Mouse (Mus musculus) thymus, adult 2 months (tissue): Measurements from ENCODE around the gene Olfr807. TPM values are rescaled to one million over a fixed set of nuclear protein-coding genes. Genes with fewer than 3 reads are reported as not detected.

Source experiments
- DNase-seq: peaks from one replicate; pipeline ENCODE4 v3.0.0; 2021
- H3K27ac ChIP-seq: fragments of 200-500 bp; 2 replicates; pipeline ENCODE4 v1.5.1; 2012; ENCODE audit warnings: low read length, control low read depth; ENCODE audit not compliant: control insufficient read depth, insufficient read depth
- H3K27me3 ChIP-seq: fragments of 200-500 bp; 2 replicates; pipeline ENCODE4 v1.6.1; 2012; ENCODE audit warnings: mild to moderate bottlenecking, low read length, moderate library complexity, mixed read lengths; ENCODE audit not compliant: control insufficient read depth, insufficient read depth
- H3K36me3 ChIP-seq: fragments of 200-500 bp; 2 replicates; pipeline ENCODE4 v1.6.1; 2012; ENCODE audit warnings: mild to moderate bottlenecking, low read length, moderate library complexity; ENCODE audit not compliant: control insufficient read depth, insufficient read depth
- H3K4me1 ChIP-seq: fragments of 200-500 bp; replicated peaks from 2 replicates; pipeline ENCODE4 v1.6.1; 2012; ENCODE audit warnings: low read length; ENCODE audit not compliant: control insufficient read depth, insufficient read depth
- H3K4me3 ChIP-seq: fragments of 200-500 bp; 2 replicates; pipeline ENCODE4 v1.5.1; 2012; ENCODE audit warnings: mild to moderate bottlenecking, low read length, control low read depth, moderate library complexity; ENCODE audit not compliant: control insufficient read depth, insufficient read depth
- CTCF ChIP-seq: fragments of 200-500 bp; IDR thresholded peaks from 2 replicates; pipeline ENCODE4 v1.5.1; 2012; ENCODE audit warnings: mild to moderate bottlenecking, control low read depth, low read length, moderate library complexity, borderline replicate concordance; ENCODE audit not compliant: control insufficient read depth, poor library complexity, insufficient read depth; ENCODE audit errors: extremely low read depth
- POLR2A ChIP-seq: fragments of 200-500 bp; IDR thresholded peaks from 2 replicates; pipeline ENCODE4 v1.6.1; 2012; ENCODE audit warnings: mild to moderate bottlenecking, low read length, control low read depth, moderate library complexity; ENCODE audit not compliant: control insufficient read depth, poor library complexity, insufficient read depth; ENCODE audit errors: extremely low read depth
- WGBS: fragments of 180-500 bp; shearing (Covaris S2); methylation state at CpG from one replicate; pipeline ENCODE4 v1.1.7; 2018; 5-methylcytosine and 5-hydroxymethylcytosine counted together
- polyA plus RNA-seq: library from polyadenylated mRNA; depleted of rRNA; stranded (reverse); fragments of >200 nt; gene quantifications from 2 replicates; pipeline ENCODE4 v1.2.3, GENCODE M21; 2012; rRNA removed

The Olfr807 gene
- polyA plus RNA-seq, 1 experiment: not detected

DNA sequence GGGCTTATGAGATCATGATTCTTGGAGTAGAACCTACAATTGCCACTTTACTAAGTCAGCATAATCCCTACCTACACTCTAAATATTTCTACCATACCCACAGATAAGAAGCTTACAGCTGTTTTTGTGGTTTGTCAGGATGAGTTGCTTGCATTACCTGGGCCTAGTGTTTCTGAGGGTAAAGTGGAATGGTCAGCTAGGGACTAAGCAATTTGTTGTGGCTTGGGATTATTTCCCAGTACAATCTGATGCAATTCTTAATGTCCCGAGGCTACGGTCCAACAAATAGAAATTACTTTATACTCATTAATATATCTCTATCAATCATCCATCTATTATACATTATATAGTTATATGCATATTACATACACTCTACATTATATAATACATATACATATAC is 28.3 kb downstream of the Olfr807 start, which contains the start of gene Olfr805:
Gene Olfr805 (minus strand): TSS at position 101 of the 400 bp plus-strand sequence.
- TF ChIP-seq CTCF: no peak
- no peak for TF ChIP-seq POLR2A
- WGBS: 97% methylated on average over 2 of the region's 2 CpGs
- H3K27ac ChIP-seq: no peak within 1 kb of the TSS
- no peaks in the 10 kb centered on the region for H3K27me3 ChIP-seq
- no peak for DNase-seq
- no peaks in the 10 kb centered on the region for H3K36me3 ChIP-seq
- H3K4me1 ChIP-seq: no peaks in the 10 kb centered on the region
- no peak within 1 kb of the TSS for H3K4me3 ChIP-seq

Other genes starting within 250 kb of the Olfr807 start
- gene Olfr791, start 236.0 kb downstream of the Olfr807 start, polyA plus RNA-seq: not detected in 2 replicates
- not detected in 2 replicates for gene Olfr792, start 218.6 kb downstream of the Olfr807 start, polyA plus RNA-seq
- gene Olfr794, start 190.1 kb downstream of the Olfr807 start, polyA plus RNA-seq: not detected in 2 replicates
- not detected in 2 replicates for gene Olfr796, start 145.2 kb downstream of the Olfr807 start, polyA plus RNA-seq
- not detected in 2 replicates for gene Olfr798, start 129.9 kb downstream of the Olfr807 start, polyA plus RNA-seq
- not detected in 2 replicates for gene Olfr799, start 120.3 kb downstream of the Olfr807 start, polyA plus RNA-seq
- not detected in 2 replicates for gene Olfr800, start 100.1 kb downstream of the Olfr807 start, polyA plus RNA-seq
- gene Olfr801, start 83.9 kb downstream of the Olfr807 start, polyA plus RNA-seq: not detected in 2 replicates
- gene Olfr802, start 69.6 kb downstream of the Olfr807 start, polyA plus RNA-seq: not detected in 2 replicates
- not detected in 2 replicates for gene Olfr803, start 63.5 kb downstream of the Olfr807 start, polyA plus RNA-seq
- gene Olfr804, start 54.6 kb downstream of the Olfr807 start, polyA plus RNA-seq: not detected in 2 replicates
- gene Olfr805, start 28.4 kb downstream of the Olfr807 start, polyA plus RNA-seq: not detected in 2 replicates
- gene Olfr806, start 15.9 kb downstream of the Olfr807 start, polyA plus RNA-seq: not detected in 2 replicates
- not detected in 2 replicates for gene Olfr808, start 7.7 kb upstream of the Olfr807 start, polyA plus RNA-seq
- not detected in 2 replicates for gene Olfr809, start 16.8 kb upstream of the Olfr807 start, polyA plus RNA-seq
- not detected in 2 replicates for gene Olfr810, start 37.1 kb upstream of the Olfr807 start, polyA plus RNA-seq
- gene Olfr811, start 46.6 kb upstream of the Olfr807 start, polyA plus RNA-seq: not detected in 2 replicates
- not detected in 2 replicates for gene Olfr812, start 88.3 kb upstream of the Olfr807 start, polyA plus RNA-seq
- not detected in 2 replicates for gene Olfr813, start 97.6 kb upstream of the Olfr807 start, polyA plus RNA-seq
- gene Olfr814, start 122.1 kb upstream of the Olfr807 start, polyA plus RNA-seq: not detected in 2 replicates
- not detected in 2 replicates for gene Olfr815, start 148.1 kb upstream of the Olfr807 start, polyA plus RNA-seq
- not detected in 2 replicates for gene Olfr816, start 157.8 kb upstream of the Olfr807 start, polyA plus RNA-seq
- not detected in 2 replicates for gene Olfr818, start 191.3 kb upstream of the Olfr807 start, polyA plus RNA-seq
- not detected in 2 replicates for gene Olfr819, start 209.5 kb upstream of the Olfr807 start, polyA plus RNA-seq
- gene Olfr247, start 218.3 kb upstream of the Olfr807 start, polyA plus RNA-seq: not detected in 2 replicates
- gene Gm10310, start 227.3 kb upstream of the Olfr807 start, polyA plus RNA-seq: not detected in 2 replicates